Mouse (Mus musculus): ENCODE measurements around the gene Chit1. TPM values are rescaled to one million over a fixed set of nuclear protein-coding genes. Genes with fewer than 3 reads are reported as not detected.

Chit1 gene
- total and polyA plus RNA-seq, 3 experiments, result not detected

GRCm38 (mm10) chr1:134100928-134101327 lies 10.1 kb upstream of the Chit1 start:
- DNase-seq (ENCODE audit: low spot score) (no peak), ATAC-seq (ENCODE audit: extremely low read depth, insufficient number of reproducible peaks, low FRiP score, poor library complexity, severe bottlenecking) (no peak)
- Histone ChIP-seq H3K36me3 (replicated peaks) (no peaks in the 10 kb centered on the region), H3K4me3 (ENCODE audit: low read depth, low read length) (no peak overlapping the region), H3K4me1 (ENCODE audit: insufficient read depth, low read depth, low read length) (peaks cover 53% of the 10 kb centered on the region), H3K9me3 (replicated peaks) (no peaks in the 10 kb centered on the region), H3K27me3 (ENCODE audit: insufficient read depth, low read length) (peaks cover 38% of the 10 kb centered on the region)
- no peak for TF ChIP-seq POLR2AphosphoS5 (IDR thresholded peaks at IDR 0.05; ENCODE audit: insufficient replicate concordance, low read depth, low read length)
- no peak for TF ChIP-seq GATA1 (IDR thresholded peaks at IDR 0.05; ENCODE audit: borderline replicate concordance, low read length)
- TF ChIP-seq GATA2 (IDR thresholded peaks at IDR 0.05; ENCODE audit: borderline replicate concordance, low read depth, low read length), result no peak
- no peak for TF ChIP-seq TAL1 (conservative IDR thresholded peaks at IDR 0.05; ENCODE audit: low read depth, low read length)
- no peak for TF ChIP-seq CTCF (IDR thresholded peaks at IDR 0.05; ENCODE audit: low read depth, low read length)

- Histone ChIP-seq H3K4me1 (ENCODE audit: insufficient read depth, low read depth, low read length) (peaks cover 47% of the 10 kb centered on the region), H3K9me3 (replicated peaks) (no peaks in the 10 kb centered on the region), H3K27me3 (ENCODE audit: insufficient read depth, low read length) (peaks cover 40% of the 10 kb centered on the region), H3K4me3 (ENCODE audit: low read depth, low read length) (no peak overlapping the region), H3K36me3 (replicated peaks) (no peaks in the 10 kb centered on the region)
- TF ChIP-seq GATA1 (IDR thresholded peaks at IDR 0.05; ENCODE audit: borderline replicate concordance, low read length), result no peak
- no peak for TF ChIP-seq POLR2AphosphoS5 (IDR thresholded peaks at IDR 0.05; ENCODE audit: insufficient replicate concordance, low read depth, low read length)
- TF ChIP-seq GATA2 (IDR thresholded peaks at IDR 0.05; ENCODE audit: borderline replicate concordance, low read depth, low read length), result no peak
- no peak for TF ChIP-seq CTCF (IDR thresholded peaks at IDR 0.05; ENCODE audit: low read depth, low read length)
- TF ChIP-seq TAL1 (conservative IDR thresholded peaks at IDR 0.05; ENCODE audit: low read depth, low read length), result no peak
- no peak for DNase-seq (ENCODE audit: low spot score)
- ATAC-seq (ENCODE audit: extremely low read depth, insufficient number of reproducible peaks, low FRiP score, poor library complexity, severe bottlenecking), result no peak
Measured at GRCm38 (mm10) chr1:134101593-134101992, 9.4 kb upstream of the Chit1 start.

DNA sequence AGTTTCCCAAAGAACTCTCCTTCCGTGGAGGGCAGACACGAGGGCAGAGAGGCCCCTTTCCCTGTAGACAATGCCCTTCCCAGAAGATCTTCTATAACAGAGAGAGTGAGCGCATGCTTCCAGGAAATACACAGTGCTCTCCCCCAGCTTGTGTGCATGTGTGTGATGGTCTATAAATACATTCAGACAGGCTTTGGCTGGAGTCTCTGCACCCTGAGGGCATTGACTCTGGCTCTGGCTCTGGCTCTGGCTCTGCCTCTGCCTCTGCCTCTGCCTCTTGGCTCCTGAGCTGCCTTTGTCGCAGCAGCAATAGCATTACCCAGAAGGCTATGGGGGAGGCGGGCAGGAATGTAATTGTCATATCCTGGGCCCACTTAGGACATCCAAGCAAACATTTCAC lies 7.2 kb upstream of the Chit1 start:
- Histone ChIP-seq H3K4me1 (ENCODE audit: insufficient read depth, low read depth, low read length) (peaks cover 24% of the 10 kb centered on the region), H3K36me3 (replicated peaks) (no peaks in the 10 kb centered on the region), H3K27me3 (ENCODE audit: insufficient read depth, low read length) (peaks cover 50% of the 10 kb centered on the region), H3K4me3 (ENCODE audit: low read depth, low read length) (no peak overlapping the region), H3K9me3 (replicated peaks) (no peaks in the 10 kb centered on the region)
- no peak for DNase-seq (ENCODE audit: low spot score)
- TF ChIP-seq GATA2 (IDR thresholded peaks at IDR 0.05; ENCODE audit: borderline replicate concordance, low read depth, low read length), result no peak
- TF ChIP-seq POLR2AphosphoS5 (IDR thresholded peaks at IDR 0.05; ENCODE audit: insufficient replicate concordance, low read depth, low read length), result no peak
- no peak for TF ChIP-seq GATA1 (IDR thresholded peaks at IDR 0.05; ENCODE audit: borderline replicate concordance, low read length)
- no peak for ATAC-seq (ENCODE audit: extremely low read depth, insufficient number of reproducible peaks, low FRiP score, poor library complexity, severe bottlenecking)

DNA sequence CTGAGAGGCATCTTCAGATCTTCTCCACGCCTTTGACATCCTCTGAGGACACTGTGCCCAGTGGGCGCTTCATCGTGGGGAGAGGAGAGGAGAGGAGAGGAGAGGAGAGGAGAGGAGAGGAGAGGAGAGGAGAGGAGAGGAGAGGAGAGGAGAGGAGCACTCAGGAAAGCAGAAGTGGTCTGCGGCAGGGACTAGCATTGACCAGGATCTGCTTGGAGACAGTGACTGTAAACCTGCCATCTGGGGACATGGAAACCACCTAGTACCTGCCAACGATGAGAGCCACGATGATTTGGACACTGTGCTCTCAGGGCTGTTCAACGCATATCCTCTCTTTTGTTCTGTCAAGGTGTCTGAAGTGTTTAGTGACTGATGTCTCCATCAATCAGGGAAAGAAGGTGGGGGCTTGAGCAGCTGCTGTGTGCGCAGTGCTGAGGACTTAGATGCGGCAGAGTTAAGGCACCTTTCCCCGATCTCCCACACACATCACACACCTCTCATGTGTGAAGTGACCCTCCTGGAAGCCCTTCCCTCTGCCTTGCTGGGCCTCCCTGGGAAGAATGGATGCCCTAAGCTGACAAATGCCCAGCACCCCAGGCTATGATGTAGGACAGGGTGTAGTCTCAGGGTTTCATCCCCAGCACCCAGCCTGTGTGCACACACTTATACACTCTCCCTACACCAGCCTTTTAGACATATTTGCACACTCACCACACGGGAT lies 5.8 kb upstream of the Chit1 start:
- no peak for TF ChIP-seq GATA2 (IDR thresholded peaks at IDR 0.05; ENCODE audit: borderline replicate concordance, low read depth, low read length)
- no peak for TF ChIP-seq GATA1 (IDR thresholded peaks at IDR 0.05; ENCODE audit: borderline replicate concordance, low read length)
- no peak for TF ChIP-seq CTCF (IDR thresholded peaks at IDR 0.05; ENCODE audit: low read depth, low read length)
- TF ChIP-seq POLR2AphosphoS5 (IDR thresholded peaks at IDR 0.05; ENCODE audit: insufficient replicate concordance, low read depth, low read length), result no peak
- no peak for TF ChIP-seq TAL1 (conservative IDR thresholded peaks at IDR 0.05; ENCODE audit: low read depth, low read length)
- no peaks in the 10 kb centered on the region for H3K36me3 ChIP-seq (replicated peaks)
- peaks cover 12% of the 10 kb centered on the region for H3K4me1 ChIP-seq (ENCODE audit: insufficient read depth, low read depth, low read length)
- peaks cover 49% of the 10 kb centered on the region for H3K27me3 ChIP-seq (ENCODE audit: insufficient read depth, low read length)
- no peak overlapping the region for H3K4me3 ChIP-seq (ENCODE audit: low read depth, low read length)
- no peak for ATAC-seq (ENCODE audit: extremely low read depth, insufficient number of reproducible peaks, low FRiP score, poor library complexity, severe bottlenecking)
- no peaks in the 10 kb centered on the region for H3K9me3 ChIP-seq (replicated peaks)
- DNase-seq (ENCODE audit: low spot score), result no peak

DNA sequence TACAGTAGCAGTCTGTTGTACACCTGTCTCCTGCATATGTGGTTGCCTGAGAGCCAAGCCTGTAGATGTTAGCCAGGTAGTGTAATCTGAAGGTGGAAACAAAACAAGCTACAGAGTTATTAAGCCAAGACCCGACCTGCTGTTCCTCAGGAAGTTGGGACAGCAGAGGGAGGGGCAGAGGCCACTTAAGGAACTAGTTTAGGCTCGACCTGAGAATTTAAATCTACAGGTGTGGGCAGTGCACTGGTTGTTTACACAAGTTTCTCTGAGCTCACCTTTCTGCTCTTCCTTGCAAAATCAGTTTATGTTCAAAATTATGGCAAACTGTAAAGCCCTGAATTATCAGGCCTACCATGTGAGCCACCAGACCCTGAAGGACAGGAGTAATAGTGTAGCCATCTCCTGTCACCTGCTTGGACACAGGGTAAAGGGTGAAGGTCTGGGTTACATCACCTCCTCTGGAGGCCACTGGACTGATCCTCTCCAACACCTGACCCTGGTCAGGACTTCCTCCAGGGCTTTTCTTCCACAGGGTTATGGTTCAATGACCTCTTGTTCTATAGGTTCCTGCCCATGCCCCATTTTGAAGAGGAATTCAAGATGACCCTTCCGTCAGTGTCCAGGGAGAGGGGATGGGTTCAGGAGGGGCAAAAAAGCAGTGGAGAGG lies 5.1 kb upstream of the Chit1 start:
- peaks cover 44% of the 10 kb centered on the region for H3K27me3 ChIP-seq (ENCODE audit: insufficient read depth, low read length)
- H3K9me3 ChIP-seq (replicated peaks), result no peaks in the 10 kb centered on the region
- DNase-seq (ENCODE audit: low spot score) (no peak), ATAC-seq (ENCODE audit: extremely low read depth, insufficient number of reproducible peaks, low FRiP score, poor library complexity, severe bottlenecking) (no peak)
- H3K36me3 ChIP-seq (replicated peaks), result no peaks in the 10 kb centered on the region
- no peak overlapping the region for H3K4me3 ChIP-seq (ENCODE audit: low read depth, low read length)
- peaks cover 5% of the 10 kb centered on the region for H3K4me1 ChIP-seq (ENCODE audit: insufficient read depth, low read depth, low read length)
- TF ChIP-seq POLR2AphosphoS5 (IDR thresholded peaks at IDR 0.05; ENCODE audit: insufficient replicate concordance, low read depth, low read length), result no peak
- TF ChIP-seq CTCF (IDR thresholded peaks at IDR 0.05; ENCODE audit: low read depth, low read length), result no peak
- no peak for TF ChIP-seq GATA2 (IDR thresholded peaks at IDR 0.05; ENCODE audit: borderline replicate concordance, low read depth, low read length)
- TF ChIP-seq TAL1 (conservative IDR thresholded peaks at IDR 0.05; ENCODE audit: low read depth, low read length), result no peak
- no peak for TF ChIP-seq GATA1 (IDR thresholded peaks at IDR 0.05; ENCODE audit: borderline replicate concordance, low read length)

GRCm38 (mm10) chr1:134106719-134107118 lies 4.3 kb upstream of the Chit1 start:
- peaks cover 4% of the 10 kb centered on the region; the same call in 1 of the 2 replicates for H3K4me1 ChIP-seq (ENCODE audit: insufficient read depth, low read depth, low read length)
- H3K9me3 ChIP-seq (replicated peaks), result no peaks in the 10 kb centered on the region
- peaks cover 42% of the 10 kb centered on the region for H3K27me3 ChIP-seq (ENCODE audit: insufficient read depth, low read length)
- no peak overlapping the region for H3K4me3 ChIP-seq (ENCODE audit: low read depth, low read length)
- DNase-seq (ENCODE audit: low spot score) (peak; percentile 60), ATAC-seq (ENCODE audit: extremely low read depth, insufficient number of reproducible peaks, low FRiP score, poor library complexity, severe bottlenecking) (no peak)
- TF ChIP-seq POLR2AphosphoS5 (IDR thresholded peaks at IDR 0.05; ENCODE audit: insufficient replicate concordance, low read depth, low read length), result no peak
- TF ChIP-seq CTCF (IDR thresholded peaks at IDR 0.05; ENCODE audit: low read depth, low read length), result peak; percentile 46
- H3K36me3 ChIP-seq (replicated peaks), result no peaks in the 10 kb centered on the region

Data from G1E (cell line).